Mouse (Mus musculus): Measurements from ENCODE around the gene Tnfsf9.

The Tnfsf9 gene

GRCm38 (mm10) chr17:57105181-57106034, at the start of gene Tnfsf9:
Gene Tnfsf9, plus strand, starts transcription at chr17:57105325.
- in situ Hi-C loops (cut with MboI; ENCODE audit: low pct_unique_long_range_greater_than_20kb in 1 of 2, low sequenced_read_pairs in 2 of 2, unreplicated experiment in 1 of 2), result no loop called here

- in situ Hi-C loops (cut with MboI; ENCODE audit: low pct_unique_long_range_greater_than_20kb in 1 of 2, low sequenced_read_pairs in 2 of 2, unreplicated experiment in 1 of 2), result loop anchor here in 1 of 2 experiments (10.0 kb wide), 1 partner anchor 109 kb away; no protein-coding TSS in a partner anchor
Measured at GRCm38 (mm10) chr17:57056246-57056645, 48.9 kb upstream of the Tnfsf9 start.

GRCm38 (mm10) chr17:57058891-57059485, 46.1 kb upstream of the Tnfsf9 start, which contains the start of gene Crb3:
Gene Crb3, plus strand, starts transcription at chr17:57059105.
- in situ Hi-C loops (cut with MboI; ENCODE audit: low pct_unique_long_range_greater_than_20kb in 1 of 2, low sequenced_read_pairs in 2 of 2, unreplicated experiment in 1 of 2), result loop anchor here in 1 of 2 experiments (10.0 kb wide), 1 partner anchor 106 kb away; no protein-coding TSS in a partner anchor

- in situ Hi-C loops (cut with MboI; ENCODE audit: low pct_unique_long_range_greater_than_20kb in 1 of 2, low sequenced_read_pairs in 2 of 2, unreplicated experiment in 1 of 2), result loop anchor here in 1 of 2 experiments (10.0 kb wide), 1 partner anchor 105 kb away; no protein-coding TSS in a partner anchor
Measured at GRCm38 (mm10) chr17:57059486-57059977, 45.6 kb upstream of the Tnfsf9 start, which contains the start of gene Slc25a23. Gene Slc25a23, minus strand, starts transcription at chr17:57059863.

- in situ Hi-C loops (cut with MboI; ENCODE audit: low pct_unique_long_range_greater_than_20kb in 1 of 2, low sequenced_read_pairs in 2 of 2, unreplicated experiment in 1 of 2), result no loop called here
Measured at GRCm38 (mm10) chr17:57060231-57060801, 44.8 kb upstream of the Tnfsf9 start.

- in situ Hi-C loops (cut with MboI; ENCODE audit: low pct_unique_long_range_greater_than_20kb in 1 of 2, low sequenced_read_pairs in 2 of 2, unreplicated experiment in 1 of 2), result no loop called here
Measured at GRCm38 (mm10) chr17:57061069-57061468, 44.1 kb upstream of the Tnfsf9 start.

GRCm38 (mm10) chr17:57062011-57062521, 43.1 kb upstream of the Tnfsf9 start:
- in situ Hi-C loops (cut with MboI; ENCODE audit: low pct_unique_long_range_greater_than_20kb in 1 of 2, low sequenced_read_pairs in 2 of 2, unreplicated experiment in 1 of 2), result no loop called here

- in situ Hi-C loops (cut with MboI; ENCODE audit: low pct_unique_long_range_greater_than_20kb in 1 of 2, low sequenced_read_pairs in 2 of 2, unreplicated experiment in 1 of 2), result no loop called here
Measured at GRCm38 (mm10) chr17:57062548-57062947, 42.6 kb upstream of the Tnfsf9 start.

GRCm38 (mm10) chr17:57063031-57063430, 42.1 kb upstream of the Tnfsf9 start:
- in situ Hi-C loops (cut with MboI; ENCODE audit: low pct_unique_long_range_greater_than_20kb in 1 of 2, low sequenced_read_pairs in 2 of 2, unreplicated experiment in 1 of 2), result no loop called here

GRCm38 (mm10) chr17:57066908-57067307, 38.2 kb upstream of the Tnfsf9 start:
- in situ Hi-C loops (cut with MboI; ENCODE audit: low pct_unique_long_range_greater_than_20kb in 1 of 2, low sequenced_read_pairs in 2 of 2, unreplicated experiment in 1 of 2), result no loop called here

- in situ Hi-C loops (cut with MboI; ENCODE audit: low pct_unique_long_range_greater_than_20kb in 1 of 2, low sequenced_read_pairs in 2 of 2, unreplicated experiment in 1 of 2), result no loop called here
Measured at GRCm38 (mm10) chr17:57070272-57070671, 34.9 kb upstream of the Tnfsf9 start.

- in situ Hi-C loops (cut with MboI; ENCODE audit: low pct_unique_long_range_greater_than_20kb in 1 of 2, low sequenced_read_pairs in 2 of 2, unreplicated experiment in 1 of 2), result no loop called here
Measured at GRCm38 (mm10) chr17:57070699-57071098, 34.4 kb upstream of the Tnfsf9 start.

GRCm38 (mm10) chr17:57076916-57077315, 28.2 kb upstream of the Tnfsf9 start:
- in situ Hi-C loops (cut with MboI; ENCODE audit: low pct_unique_long_range_greater_than_20kb in 1 of 2, low sequenced_read_pairs in 2 of 2, unreplicated experiment in 1 of 2), result no loop called here

- in situ Hi-C loops (cut with MboI; ENCODE audit: low pct_unique_long_range_greater_than_20kb in 1 of 2, low sequenced_read_pairs in 2 of 2, unreplicated experiment in 1 of 2), result no loop called here
Measured at GRCm38 (mm10) chr17:57078336-57078735, 26.8 kb upstream of the Tnfsf9 start, which contains the start of gene Dennd1c. Gene Dennd1c, minus strand, starts transcription at chr17:57078514.

GRCm38 (mm10) chr17:57079919-57080318, 25.2 kb upstream of the Tnfsf9 start:
- in situ Hi-C loops (cut with MboI; ENCODE audit: low pct_unique_long_range_greater_than_20kb in 1 of 2, low sequenced_read_pairs in 2 of 2, unreplicated experiment in 1 of 2), result no loop called here

GRCm38 (mm10) chr17:57081234-57081842, 23.8 kb upstream of the Tnfsf9 start:
- in situ Hi-C loops (cut with MboI; ENCODE audit: low pct_unique_long_range_greater_than_20kb in 1 of 2, low sequenced_read_pairs in 2 of 2, unreplicated experiment in 1 of 2), result no loop called here

- in situ Hi-C loops (cut with MboI; ENCODE audit: low pct_unique_long_range_greater_than_20kb in 1 of 2, low sequenced_read_pairs in 2 of 2, unreplicated experiment in 1 of 2), result no loop called here
Measured at GRCm38 (mm10) chr17:57082481-57082880, 22.6 kb upstream of the Tnfsf9 start.

- in situ Hi-C loops (cut with MboI; ENCODE audit: low pct_unique_long_range_greater_than_20kb in 1 of 2, low sequenced_read_pairs in 2 of 2, unreplicated experiment in 1 of 2), result no loop called here
Measured at GRCm38 (mm10) chr17:57085970-57086757, 19.0 kb upstream of the Tnfsf9 start.
